Mouse (Mus musculus) heart, embryonic 12.5 days (tissue): Measurements from ENCODE around the gene Nr1h2. TPM values are rescaled to one million over a fixed set of nuclear protein-coding genes. Genes with fewer than 3 reads are reported as not detected.

Experiments
- ATAC-seq: fragments of 200-750 bp; cut with Nextera tagmentation; 2 replicates; pipeline ENCODE4 v1.8.0; 2017; ENCODE audit warnings: moderate TSS enrichment, moderate library complexity; ENCODE audit not compliant: insufficient number of reproducible peaks, low FRiP score
- H3K27ac ChIP-seq: fragments of 300-500 bp; sonication (generic); 2 replicates; pipeline ENCODE4 v1.5.1; 2016; ENCODE audit warnings: mild to moderate bottlenecking, moderate library complexity; ENCODE audit not compliant: poor library complexity, severe bottlenecking
- H3K27me3 ChIP-seq: fragments of 300-500 bp; sonication (generic); replicated peaks from 2 replicates; pipeline ENCODE4 v1.6.1; 2016; ENCODE audit warnings: mild to moderate bottlenecking, moderate library complexity
- H3K36me3 ChIP-seq: fragments of 300-500 bp; sonication (generic); 2 replicates; pipeline ENCODE4 v1.6.1; 2016; ENCODE audit warnings: mild to moderate bottlenecking, moderate library complexity
- H3K4me1 ChIP-seq: fragments of 300-500 bp; sonication (generic); replicated peaks from 2 replicates; pipeline ENCODE4 v1.6.1; 2016; ENCODE audit warnings: mild to moderate bottlenecking
- H3K4me2 ChIP-seq: fragments of 300-500 bp; sonication (generic); 2 replicates; pipeline ENCODE4 v1.6.1; 2016; ENCODE audit warnings: mild to moderate bottlenecking, moderate library complexity
- H3K4me3 ChIP-seq: fragments of 300-500 bp; sonication (generic); 2 replicates; pipeline ENCODE4 v1.5.1; 2016; ENCODE audit warnings: mild to moderate bottlenecking
- H3K9ac ChIP-seq: fragments of 300-500 bp; sonication (generic); 2 replicates; pipeline ENCODE4 v1.6.1; 2016; ENCODE audit warnings: mild to moderate bottlenecking, moderate library complexity
- H3K9me3 ChIP-seq: fragments of 300-500 bp; sonication (generic); replicated peaks from 2 replicates; pipeline ENCODE4 v1.6.1; 2016; ENCODE audit warnings: mild to moderate bottlenecking, moderate library complexity
- WGBS: fragments of 180-500 bp; shearing (Covaris S2); methylation state at CpG from one replicate; pipeline ENCODE4 v1.1.7; 2016; 5-methylcytosine and 5-hydroxymethylcytosine counted together
- polyA plus RNA-seq: library from polyadenylated mRNA; unstranded; fragments of >200 nt; fragmentation: Nextera tagmentation; extraction: Ambion mirVana; gene quantifications from 2 replicates; pipeline ENCODE4 v1.2.1, GENCODE M21; 2016

The Nr1h2 gene
- polyA plus RNA-seq, 1 experiment from 2014 or later = 54.7 TPM

DNA sequence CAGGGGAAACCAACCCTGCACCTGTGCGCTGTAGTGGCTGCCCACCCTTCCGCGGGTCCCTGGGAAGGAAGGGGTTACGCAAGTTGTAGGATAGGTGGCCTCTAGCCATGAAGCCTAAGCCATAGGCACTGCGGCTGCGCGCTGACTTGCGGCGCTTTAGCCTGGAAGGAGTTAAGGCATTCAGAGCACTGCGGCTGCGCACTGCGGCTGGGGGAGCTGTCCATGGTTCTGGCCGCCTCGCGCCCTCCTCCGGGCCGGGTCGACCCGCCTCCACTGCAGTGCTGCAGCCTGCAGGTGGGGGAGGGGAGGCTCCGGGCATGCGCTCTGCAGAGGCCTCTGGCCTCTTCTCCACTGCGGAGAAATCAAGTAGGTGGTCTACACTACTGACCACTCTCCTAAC, 40.0 kb upstream of the Nr1h2 start:
- Histone ChIP-seq H3K27me3 (peaks cover 61% of the 10 kb centered on the region), H3K36me3 (no peaks in the 10 kb centered on the region), H3K9me3 (no peaks in the 10 kb centered on the region), H3K4me3 (no peak overlapping the region), H3K4me1 (peaks cover 28% of the 10 kb centered on the region), H3K4me2 (0 out of 2 replicates have a peak overlapping the region, but pooled peaks have one; percentile 22), H3K27ac (no peak overlapping the region), H3K9ac (no peak overlapping the region)
- under 1% methylated on average over 22 of the region's 22 CpGs for WGBS
- peak; percentile 19; the same call in 1 of the 2 replicates for ATAC-seq

DNA sequence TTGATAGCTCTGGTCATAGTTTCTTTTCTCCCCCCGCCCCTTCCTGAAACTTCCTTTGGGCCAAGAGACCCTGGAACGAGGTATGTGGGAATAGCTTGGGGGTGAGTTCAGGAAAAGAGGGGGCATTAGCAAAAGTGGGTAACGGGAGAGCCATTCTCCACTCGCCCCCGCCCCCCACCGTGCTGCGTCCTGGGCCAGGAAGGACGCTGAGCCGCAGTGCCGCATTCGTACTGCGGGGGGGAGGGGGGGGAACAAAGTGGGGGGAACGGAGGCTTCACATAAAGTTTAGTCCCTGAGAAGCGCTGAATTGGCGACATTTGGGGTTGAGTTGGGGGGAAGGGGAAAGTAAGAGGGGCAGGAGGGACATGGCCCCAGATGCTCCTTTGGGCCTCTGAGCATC, 39.3 kb upstream of the Nr1h2 start:
- Histone ChIP-seq H3K9ac (no peak overlapping the region), H3K4me2 (no peak overlapping the region), H3K4me1 (peaks cover 33% of the 10 kb centered on the region), H3K27me3 (peaks cover 62% of the 10 kb centered on the region), H3K27ac (no peak overlapping the region), H3K9me3 (no peaks in the 10 kb centered on the region), H3K36me3 (no peaks in the 10 kb centered on the region), H3K4me3 (no peak overlapping the region)
- ATAC-seq = no peak
- 5% methylated on average over 15 of the region's 15 CpGs for WGBS

DNA sequence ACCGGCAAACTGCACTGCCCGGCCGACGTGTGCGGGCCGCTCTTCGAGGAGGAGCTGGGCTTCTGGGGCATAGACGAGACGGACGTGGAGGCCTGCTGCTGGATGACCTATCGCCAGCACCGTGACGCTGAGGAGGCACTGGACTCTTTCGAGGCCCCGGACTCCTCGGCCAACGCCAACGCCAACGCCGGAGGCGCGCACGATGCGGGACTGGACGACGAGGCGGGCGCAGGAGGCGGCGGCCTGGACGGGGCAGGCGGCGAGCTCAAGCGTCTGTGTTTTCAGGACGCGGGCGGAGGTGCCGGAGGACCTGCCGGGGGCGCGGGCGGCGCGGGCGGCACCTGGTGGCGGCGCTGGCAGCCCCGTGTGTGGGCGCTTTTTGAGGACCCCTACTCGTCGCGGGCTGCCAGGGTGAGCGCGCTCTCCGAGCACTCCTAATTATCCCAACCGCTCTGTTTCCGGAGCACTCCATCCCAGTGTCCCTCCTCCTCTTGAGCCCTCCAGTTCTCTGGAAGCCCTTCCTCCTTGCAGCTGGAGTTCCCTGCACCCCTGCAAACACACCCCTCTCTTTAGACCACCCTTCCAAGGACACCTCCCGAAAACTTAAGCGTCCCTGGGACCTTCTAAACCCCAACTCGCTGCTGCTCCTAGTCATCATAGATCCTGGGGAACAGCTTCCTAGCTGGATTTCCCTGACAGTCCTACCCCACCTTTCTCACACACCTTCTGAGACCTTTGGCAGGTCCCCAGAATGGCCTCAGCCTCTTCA, 37.8 kb upstream of the Nr1h2 start:
- Histone ChIP-seq H3K4me1 (peaks cover 33% of the 10 kb centered on the region), H3K4me3 (peak overlapping the region; percentile 57), H3K27me3 (peaks cover 77% of the 10 kb centered on the region), H3K9me3 (no peaks in the 10 kb centered on the region), H3K27ac (no peak overlapping the region), H3K4me2 (peak overlapping the region; percentile 91), H3K36me3 (no peaks in the 10 kb centered on the region), H3K9ac (peak overlapping the region; percentile 29; the same call in 1 of the 2 replicates)
- under 1% methylated on average over 60 of the region's 60 CpGs for WGBS
- ATAC-seq = no peak

DNA sequence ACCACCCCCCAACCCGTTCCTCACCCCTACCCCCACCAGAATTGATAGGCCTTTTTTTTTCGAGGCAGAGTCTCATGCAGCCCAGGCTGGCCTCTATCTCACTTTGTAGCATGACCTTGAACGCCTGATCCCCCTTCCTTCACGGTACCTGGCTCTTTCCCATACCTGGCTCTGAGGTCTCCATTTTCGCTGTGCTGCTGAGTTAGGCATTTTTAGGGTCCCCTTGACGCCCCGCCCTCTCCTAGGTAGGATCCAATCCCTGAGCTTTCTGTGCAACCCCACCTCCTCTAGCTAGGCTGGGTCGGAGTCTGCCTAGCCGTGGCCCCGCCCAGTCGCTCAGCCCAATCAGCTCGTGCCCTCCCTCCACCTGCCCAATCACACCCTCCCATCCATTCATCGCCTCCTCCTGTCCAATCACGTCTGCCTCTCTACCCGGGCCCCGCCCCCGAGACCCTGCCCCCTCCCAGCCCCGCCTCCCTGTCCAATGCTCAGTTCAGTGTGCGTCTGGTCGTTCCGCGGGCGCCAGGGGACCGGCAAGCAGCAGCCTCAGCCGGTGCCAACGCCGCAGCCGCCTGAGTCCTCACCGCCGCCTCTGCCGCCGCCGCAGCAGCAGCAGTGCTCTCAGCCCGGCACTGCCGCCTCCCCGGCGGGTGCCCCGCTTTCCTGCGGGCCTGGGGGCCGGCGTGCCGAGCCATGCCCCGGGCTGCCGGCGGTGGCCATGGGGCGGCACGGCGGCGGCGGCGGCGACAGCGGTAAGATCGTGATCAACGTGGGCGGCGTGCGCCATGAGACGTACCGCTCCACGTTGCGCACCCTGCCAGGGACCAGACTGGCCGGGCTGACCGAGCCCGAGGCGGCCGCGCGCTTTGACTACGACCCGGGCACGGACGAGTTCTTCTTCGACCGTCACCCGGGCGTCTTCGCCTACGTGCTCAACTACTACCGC, 36.9 kb upstream of the Nr1h2 start, which contains the start of gene Kcnc3:
TSS of gene Kcnc3 (plus strand) at position 263 of the 946 bp plus-strand sequence.
- WGBS = under 1% methylated on average over 80 of the region's 80 CpGs
- Histone ChIP-seq H3K27ac (no peak within 1 kb of the TSS), H3K9ac (peak within 1 kb of the TSS; percentile 65), H3K4me1 (peaks cover 33% of the 10 kb centered on the region), H3K27me3 (peaks cover 86% of the 10 kb centered on the region), H3K9me3 (no peaks in the 10 kb centered on the region), H3K4me2 (peak within 1 kb of the TSS; percentile 91), H3K4me3 (peak within 1 kb of the TSS; percentile 57), H3K36me3 (no peaks in the 10 kb centered on the region)
- ATAC-seq = peak; percentile 89

DNA sequence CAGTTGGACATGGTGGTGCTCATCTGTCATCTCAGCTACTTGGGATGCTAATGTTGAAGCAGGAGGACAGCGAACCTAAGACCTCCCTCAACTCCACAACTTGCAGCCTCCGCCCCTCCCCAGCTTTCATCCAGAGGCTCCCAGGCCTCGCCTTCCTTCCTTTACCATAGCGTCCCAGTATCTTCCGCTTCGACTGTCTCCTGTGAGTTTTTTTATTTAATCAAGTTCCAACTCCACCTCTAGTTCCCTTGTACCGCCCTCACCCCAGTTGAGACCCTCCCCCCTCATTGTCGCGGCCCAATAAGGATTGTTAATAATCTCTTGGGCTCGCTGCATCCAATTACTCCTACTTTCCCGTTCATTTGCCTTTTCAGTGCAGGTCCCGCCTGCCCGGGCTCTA, 36.2 kb upstream of the Nr1h2 start:
- WGBS = 3% methylated on average over 13 of the region's 13 CpGs
- H3K27me3 ChIP-seq = peaks cover 93% of the 10 kb centered on the region
- H3K4me2 ChIP-seq = peak overlapping the region; percentile 91
- no peaks in the 10 kb centered on the region for H3K36me3 ChIP-seq
- no peaks in the 10 kb centered on the region for H3K9me3 ChIP-seq
- peaks cover 33% of the 10 kb centered on the region for H3K4me1 ChIP-seq
- no peak for ATAC-seq
- no peak overlapping the region for H3K9ac ChIP-seq
- no peak overlapping the region for H3K27ac ChIP-seq
- peak overlapping the region; percentile 57 for H3K4me3 ChIP-seq

DNA sequence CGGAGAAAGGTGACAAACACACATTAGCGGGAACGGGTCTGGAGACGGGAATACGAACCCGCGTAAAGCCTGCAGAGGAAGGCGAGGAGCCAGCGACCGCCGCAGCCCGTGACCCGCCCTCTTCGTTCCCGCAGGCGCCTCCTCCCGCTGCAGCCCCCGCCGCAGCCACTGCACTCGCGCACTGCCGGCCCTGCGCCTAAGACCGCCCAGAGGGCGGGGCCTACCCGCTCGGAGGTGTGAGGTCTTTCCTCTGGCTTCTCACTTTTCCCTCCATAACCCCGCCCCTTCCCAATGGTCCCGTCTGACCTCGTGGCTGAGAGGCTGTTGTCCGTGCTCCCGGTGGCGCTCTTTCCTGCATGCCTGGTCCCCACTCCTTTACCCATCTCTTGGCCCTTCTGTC, 35.4 kb upstream of the Nr1h2 start:
- no peaks in the 10 kb centered on the region for H3K9me3 ChIP-seq
- H3K4me1 ChIP-seq = peaks cover 33% of the 10 kb centered on the region
- H3K27me3 ChIP-seq = peaks cover 99% of the 10 kb centered on the region
- no peak overlapping the region for H3K27ac ChIP-seq
- peak overlapping the region; percentile 43 for H3K4me3 ChIP-seq
- ATAC-seq = peak; percentile 33; the same call in 1 of the 2 replicates
- H3K4me2 ChIP-seq = peak overlapping the region; percentile 91
- H3K9ac ChIP-seq = peak overlapping the region; percentile 25; the same call in 1 of the 2 replicates
- H3K36me3 ChIP-seq = no peaks in the 10 kb centered on the region
- under 1% methylated on average over 33 of the region's 33 CpGs for WGBS

DNA sequence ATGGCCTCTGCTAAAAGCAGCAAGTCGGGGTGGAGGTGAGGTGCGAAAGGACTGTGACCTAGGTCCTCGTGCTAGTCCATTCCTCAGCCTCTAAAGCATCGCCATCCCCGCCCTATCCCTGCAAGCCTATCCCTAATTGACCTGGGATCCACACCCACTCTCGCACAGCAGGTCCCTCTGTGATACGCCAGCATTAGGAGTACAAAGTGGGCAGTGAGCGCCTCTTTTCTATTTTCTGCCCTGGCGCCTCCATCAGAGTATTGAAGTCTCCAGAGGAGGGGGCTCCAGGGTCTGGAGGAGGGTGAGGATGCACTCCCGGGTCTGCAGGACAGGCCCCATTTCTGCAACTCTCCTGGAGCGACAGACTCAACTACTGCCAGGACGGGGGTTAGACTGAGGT, 34.6 kb upstream of the Nr1h2 start:
- peaks cover 28% of the 10 kb centered on the region for H3K4me1 ChIP-seq
- no peaks in the 10 kb centered on the region for H3K9me3 ChIP-seq
- 11% methylated on average over 12 of the region's 12 CpGs for WGBS
- H3K36me3 ChIP-seq = no peaks in the 10 kb centered on the region
- H3K9ac ChIP-seq = no peak overlapping the region
- H3K4me3 ChIP-seq = 0 out of 2 replicates have a peak overlapping the region, but pooled peaks have one; percentile 43
- ATAC-seq = no peak
- no peak overlapping the region for H3K27ac ChIP-seq
- peaks cover 91% of the 10 kb centered on the region for H3K27me3 ChIP-seq
- H3K4me2 ChIP-seq = peak overlapping the region; percentile 91

DNA sequence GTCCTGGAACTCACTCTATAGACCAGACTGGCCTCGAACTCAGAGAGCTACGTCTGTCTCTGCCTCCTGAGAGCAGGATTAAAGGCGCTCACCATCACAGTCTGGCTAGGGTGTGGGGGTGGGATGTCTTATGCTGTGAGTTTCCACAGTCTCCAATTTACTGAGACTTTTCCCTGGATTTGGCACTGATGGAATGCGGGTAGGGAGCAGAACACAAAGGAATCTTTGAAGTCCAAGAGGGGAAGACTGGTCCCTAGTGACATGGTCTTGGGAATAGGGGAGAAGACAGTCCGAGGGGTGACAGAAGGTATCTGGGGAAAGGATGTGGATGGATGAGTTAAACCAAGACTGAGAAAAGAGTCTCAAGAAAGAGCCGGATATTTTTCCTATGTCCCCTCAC, 33.9 kb upstream of the Nr1h2 start:
- Histone ChIP-seq H3K27ac (no peak overlapping the region), H3K9ac (no peak overlapping the region), H3K27me3 (peaks cover 87% of the 10 kb centered on the region), H3K4me3 (no peak overlapping the region), H3K36me3 (no peaks in the 10 kb centered on the region), H3K4me1 (peaks cover 28% of the 10 kb centered on the region), H3K9me3 (no peaks in the 10 kb centered on the region), H3K4me2 (no peak overlapping the region)
- ATAC-seq = no peak
- 34% methylated on average over 6 of the region's 6 CpGs for WGBS

DNA sequence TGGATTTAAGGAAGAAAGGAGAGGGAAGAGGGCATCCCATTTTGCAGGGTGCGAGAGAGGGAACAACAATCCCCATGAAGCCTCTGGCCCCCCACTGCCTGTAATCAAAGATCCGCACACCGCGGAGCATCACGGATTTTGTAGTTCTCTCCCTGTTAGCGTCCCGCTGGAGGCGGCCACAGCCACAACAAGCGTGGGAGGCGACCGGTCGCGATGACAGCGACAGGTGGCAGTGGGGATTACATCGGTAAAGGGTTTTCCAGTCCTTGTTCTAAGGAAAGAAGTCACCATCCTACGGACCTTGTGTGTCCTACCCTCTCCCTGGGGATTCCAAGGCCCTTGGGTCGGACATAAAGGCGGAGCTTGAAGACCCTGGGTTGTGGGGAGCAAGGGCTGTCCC, 33.2 kb upstream of the Nr1h2 start:
- H3K4me2 ChIP-seq = peak overlapping the region; percentile 56
- H3K36me3 ChIP-seq = no peaks in the 10 kb centered on the region
- no peak overlapping the region for H3K9ac ChIP-seq
- H3K27ac ChIP-seq = no peak overlapping the region
- no peak for ATAC-seq
- under 1% methylated on average over 18 of the region's 18 CpGs for WGBS
- peaks cover 85% of the 10 kb centered on the region for H3K27me3 ChIP-seq
- peak overlapping the region; percentile 15 for H3K4me3 ChIP-seq
- no peaks in the 10 kb centered on the region for H3K9me3 ChIP-seq
- H3K4me1 ChIP-seq = peaks cover 28% of the 10 kb centered on the region

DNA sequence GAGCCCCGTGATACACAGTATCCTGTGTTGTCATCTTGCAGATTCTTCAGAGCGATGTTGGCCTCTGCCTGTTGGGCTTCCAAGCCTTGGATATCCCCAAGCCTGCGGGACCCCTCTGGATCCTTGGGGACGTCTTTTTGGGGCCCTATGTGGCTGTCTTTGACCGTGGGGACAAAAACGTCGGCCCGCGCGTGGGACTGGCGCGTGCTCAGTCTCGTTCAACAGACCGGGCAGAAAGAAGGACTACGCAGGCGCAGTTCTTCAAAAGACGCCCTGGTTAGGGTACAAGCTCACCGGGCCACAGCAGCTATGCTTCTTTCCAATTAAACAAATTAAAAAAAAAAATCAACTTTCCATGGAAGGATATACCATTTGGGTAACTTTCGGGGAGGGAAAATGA, 32.8 kb upstream of the Nr1h2 start:
- no peaks in the 10 kb centered on the region for H3K36me3 ChIP-seq
- no peak for ATAC-seq
- H3K4me3 ChIP-seq = peak overlapping the region; percentile 15; the same call in 1 of the 2 replicates
- H3K27me3 ChIP-seq = peaks cover 81% of the 10 kb centered on the region
- 13% methylated on average over 19 of the region's 19 CpGs for WGBS
- peaks cover 26% of the 10 kb centered on the region for H3K4me1 ChIP-seq
- H3K9me3 ChIP-seq = no peaks in the 10 kb centered on the region
- no peak overlapping the region for H3K9ac ChIP-seq
- H3K4me2 ChIP-seq = peak overlapping the region; percentile 56
- H3K27ac ChIP-seq = no peak overlapping the region

DNA sequence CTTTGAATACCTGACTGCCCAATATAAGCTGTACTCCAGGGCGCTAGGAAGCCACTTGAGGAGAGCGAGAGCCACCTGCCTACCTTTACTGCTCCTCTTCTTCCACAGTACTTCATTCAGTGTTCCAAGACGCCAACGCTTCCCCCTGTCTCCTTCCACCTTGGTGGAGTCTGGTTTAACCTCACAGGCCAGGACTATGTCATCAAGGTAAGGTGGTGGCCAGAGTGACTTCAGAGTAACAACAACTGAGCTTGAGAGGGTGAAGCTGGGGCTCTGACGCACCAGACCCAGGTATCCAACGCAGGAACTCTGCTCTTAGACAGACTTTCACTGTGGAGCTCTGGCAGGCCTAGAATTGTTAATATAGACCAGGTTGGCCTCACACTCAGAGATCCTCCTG, 31.9 kb upstream of the Nr1h2 start:
- Histone ChIP-seq H3K9me3 (no peaks in the 10 kb centered on the region), H3K4me1 (peaks cover 17% of the 10 kb centered on the region), H3K36me3 (no peaks in the 10 kb centered on the region), H3K27me3 (peaks cover 75% of the 10 kb centered on the region), H3K27ac (no peak overlapping the region), H3K4me2 (no peak overlapping the region), H3K4me3 (no peak overlapping the region), H3K9ac (no peak overlapping the region)
- ATAC-seq = no peak
- WGBS = 77% methylated on average over 6 of the region's 6 CpGs
